Mouse (Mus musculus) monocyte, adult 2 months (primary cell): ENCODE data around the gene Sned1.
A peak's percentile ranks its signal among the peaks of the same experiment; 100 is the strongest.

ENCODE experiments used
- DNase-seq, 2 experiments: peaks; one replicate each; pipeline ENCODE4 v3.0.0; 2022; ENCODE audit warnings: low spot score in 2 of 2, low read depth in 1 of 2

Gene Sned1

GRCm38 (mm10) chr1:93305581-93306337, 70.1 kb downstream of the Sned1 start, which contains the start of gene Mterf4:
Gene Mterf4 (minus strand): TSS chr1:93305915.
- DNase-seq = peak; percentile 13 to 42

GRCm38 (mm10) chr1:93323973-93324372, 88.3 kb downstream of the Sned1 start:
- no peak for DNase-seq

- no peak for DNase-seq
Observed at GRCm38 (mm10) chr1:93326446-93326845, 90.8 kb downstream of the Sned1 start.

- DNase-seq = no peak
Observed at GRCm38 (mm10) chr1:93334621-93335020, 99.0 kb downstream of the Sned1 start.

- peak; percentile 88 to 90 for DNase-seq
Observed at GRCm38 (mm10) chr1:93342648-93343503, 107.2 kb downstream of the Sned1 start, which contains the start of the genes Ppp1r7 and Pask. Gene Ppp1r7 (plus strand): TSS chr1:93342854. Gene Pask (minus strand): TSS chr1:93343482.

GRCm38 (mm10) chr1:93343504-93344047, 107.9 kb downstream of the Sned1 start:
- DNase-seq = peak; percentile 74 to 82

GRCm38 (mm10) chr1:93347176-93347575, 111.5 kb downstream of the Sned1 start:
- no peak for DNase-seq

- no peak for DNase-seq
Observed at GRCm38 (mm10) chr1:93349701-93350100, 114.1 kb downstream of the Sned1 start.
